Mouse (Mus musculus): Measurements from ENCODE around the gene Agr2. TPM values are rescaled to one million over a fixed set of nuclear protein-coding genes. Genes with fewer than 3 reads are reported as not detected.

Gene Agr2
- polyA plus RNA-seq, 1 experiment: not detected

GRCm38 (mm10) chr12:36026126-36026525 lies 33.4 kb downstream of the Agr2 start:
- H3K27ac ChIP-seq (ENCODE audit: control insufficient read depth, insufficient read depth, low read depth, low read length): no peak overlapping the region
- no peaks in the 10 kb centered on the region for H3K36me3 ChIP-seq (ENCODE audit: control insufficient read depth, insufficient read depth, low read length)
- no peak overlapping the region for H3K4me3 ChIP-seq (ENCODE audit: control insufficient read depth, low read depth, low read length)
- H3K27me3 ChIP-seq (ENCODE audit: control insufficient read depth, insufficient read depth, low read length): no peaks in the 10 kb centered on the region
- no peaks in the 10 kb centered on the region for H3K4me1 ChIP-seq (ENCODE audit: control insufficient read depth, insufficient read depth, low read length)
- TF ChIP-seq POLR2A (IDR thresholded peaks at IDR 0.05; ENCODE audit: control insufficient read depth, low read depth, low read length): no peak
- TF ChIP-seq CTCF (IDR thresholded peaks at IDR 0.05; ENCODE audit: control insufficient read depth, insufficient read depth, insufficient replicate concordance, low read depth, low read length): no peak

- Histone ChIP-seq H3K4me1 (ENCODE audit: control insufficient read depth, insufficient read depth, low read length) (no peaks in the 10 kb centered on the region), H3K27me3 (ENCODE audit: control insufficient read depth, insufficient read depth, low read length) (no peaks in the 10 kb centered on the region), H3K27ac (ENCODE audit: control insufficient read depth, insufficient read depth, low read depth, low read length) (no peak overlapping the region), H3K4me3 (ENCODE audit: control insufficient read depth, low read depth, low read length) (no peak overlapping the region), H3K36me3 (ENCODE audit: control insufficient read depth, insufficient read depth, low read length) (no peaks in the 10 kb centered on the region)
- TF ChIP-seq POLR2A (IDR thresholded peaks at IDR 0.05; ENCODE audit: control insufficient read depth, low read depth, low read length) (no peak), CTCF (IDR thresholded peaks at IDR 0.05; ENCODE audit: control insufficient read depth, insufficient read depth, insufficient replicate concordance, low read depth, low read length) (no peak)
Measured at GRCm38 (mm10) chr12:36027171-36027570, 34.5 kb downstream of the Agr2 start.

- Histone ChIP-seq H3K4me3 (ENCODE audit: control insufficient read depth, low read depth, low read length) (no peak overlapping the region), H3K27me3 (ENCODE audit: control insufficient read depth, insufficient read depth, low read length) (no peaks in the 10 kb centered on the region), H3K27ac (ENCODE audit: control insufficient read depth, insufficient read depth, low read depth, low read length) (no peak overlapping the region), H3K36me3 (ENCODE audit: control insufficient read depth, insufficient read depth, low read length) (no peaks in the 10 kb centered on the region), H3K4me1 (ENCODE audit: control insufficient read depth, insufficient read depth, low read length) (no peaks in the 10 kb centered on the region)
- TF ChIP-seq POLR2A (IDR thresholded peaks at IDR 0.05; ENCODE audit: control insufficient read depth, low read depth, low read length): no peak
- no peak for TF ChIP-seq CTCF (IDR thresholded peaks at IDR 0.05; ENCODE audit: control insufficient read depth, insufficient read depth, insufficient replicate concordance, low read depth, low read length)
Measured at GRCm38 (mm10) chr12:36028968-36029645, 36.4 kb downstream of the Agr2 start.

- H3K27me3 ChIP-seq (ENCODE audit: control insufficient read depth, insufficient read depth, low read length): no peaks in the 10 kb centered on the region
- no peak for TF ChIP-seq CTCF (IDR thresholded peaks at IDR 0.05; ENCODE audit: control insufficient read depth, insufficient read depth, insufficient replicate concordance, low read depth, low read length)
- no peak for TF ChIP-seq POLR2A (IDR thresholded peaks at IDR 0.05; ENCODE audit: control insufficient read depth, low read depth, low read length)
- no peak overlapping the region for H3K27ac ChIP-seq (ENCODE audit: control insufficient read depth, insufficient read depth, low read depth, low read length)
- no peaks in the 10 kb centered on the region for H3K4me1 ChIP-seq (ENCODE audit: control insufficient read depth, insufficient read depth, low read length)
- H3K4me3 ChIP-seq (ENCODE audit: control insufficient read depth, low read depth, low read length): no peak overlapping the region
- H3K36me3 ChIP-seq (ENCODE audit: control insufficient read depth, insufficient read depth, low read length): no peaks in the 10 kb centered on the region
Measured at GRCm38 (mm10) chr12:36029687-36030086, 37.0 kb downstream of the Agr2 start.

GRCm38 (mm10) chr12:36030660-36031363 lies 38.1 kb downstream of the Agr2 start:
- Histone ChIP-seq H3K27ac (ENCODE audit: control insufficient read depth, insufficient read depth, low read depth, low read length) (no peak overlapping the region), H3K36me3 (ENCODE audit: control insufficient read depth, insufficient read depth, low read length) (no peaks in the 10 kb centered on the region), H3K27me3 (ENCODE audit: control insufficient read depth, insufficient read depth, low read length) (no peaks in the 10 kb centered on the region), H3K4me1 (ENCODE audit: control insufficient read depth, insufficient read depth, low read length) (no peaks in the 10 kb centered on the region), H3K4me3 (ENCODE audit: control insufficient read depth, low read depth, low read length) (no peak overlapping the region)
- no peak for TF ChIP-seq CTCF (IDR thresholded peaks at IDR 0.05; ENCODE audit: control insufficient read depth, insufficient read depth, insufficient replicate concordance, low read depth, low read length)

GRCm38 (mm10) chr12:36032419-36032818 lies 39.7 kb downstream of the Agr2 start:
- Histone ChIP-seq H3K4me1 (ENCODE audit: control insufficient read depth, insufficient read depth, low read length) (no peaks in the 10 kb centered on the region), H3K27ac (ENCODE audit: control insufficient read depth, insufficient read depth, low read depth, low read length) (no peak overlapping the region), H3K4me3 (ENCODE audit: control insufficient read depth, low read depth, low read length) (no peak overlapping the region), H3K36me3 (ENCODE audit: control insufficient read depth, insufficient read depth, low read length) (no peaks in the 10 kb centered on the region), H3K27me3 (ENCODE audit: control insufficient read depth, insufficient read depth, low read length) (no peaks in the 10 kb centered on the region)
- TF ChIP-seq POLR2A (IDR thresholded peaks at IDR 0.05; ENCODE audit: control insufficient read depth, low read depth, low read length): no peak
- TF ChIP-seq CTCF (IDR thresholded peaks at IDR 0.05; ENCODE audit: control insufficient read depth, insufficient read depth, insufficient replicate concordance, low read depth, low read length): no peak

- Histone ChIP-seq H3K4me3 (ENCODE audit: control insufficient read depth, low read depth, low read length) (no peak overlapping the region), H3K4me1 (ENCODE audit: control insufficient read depth, insufficient read depth, low read length) (no peaks in the 10 kb centered on the region), H3K36me3 (ENCODE audit: control insufficient read depth, insufficient read depth, low read length) (no peaks in the 10 kb centered on the region), H3K27me3 (ENCODE audit: control insufficient read depth, insufficient read depth, low read length) (no peaks in the 10 kb centered on the region), H3K27ac (ENCODE audit: control insufficient read depth, insufficient read depth, low read depth, low read length) (no peak overlapping the region)
- TF ChIP-seq POLR2A (IDR thresholded peaks at IDR 0.05; ENCODE audit: control insufficient read depth, low read depth, low read length) (no peak), CTCF (IDR thresholded peaks at IDR 0.05; ENCODE audit: control insufficient read depth, insufficient read depth, insufficient replicate concordance, low read depth, low read length) (no peak)
Measured at GRCm38 (mm10) chr12:36035501-36035900, 42.8 kb downstream of the Agr2 start.
